Mouse (Mus musculus) kidney, embryonic 15.5 days (tissue): ENCODE results near the gene Tiam2. TPM values are rescaled to one million over a fixed set of nuclear protein-coding genes. Genes with fewer than 3 reads are reported as not detected.
A peak's percentile ranks its signal among the peaks of the same experiment; 100 is the strongest.

Experiments
- ATAC-seq: fragments of 200-750 bp; cut with Nextera tagmentation; replicated peaks from 2 replicates; pipeline ENCODE4 v1.8.0; 2017; ENCODE audit warnings: moderate TSS enrichment; ENCODE audit not compliant: low FRiP score
- H3K27ac ChIP-seq: fragments of 300-500 bp; sonication (generic); 2 replicates; pipeline ENCODE4 v1.5.1; 2015; ENCODE audit warnings: mild to moderate bottlenecking, inconsistent platforms
- H3K27me3 ChIP-seq: fragments of 300-500 bp; sonication (generic); 2 replicates; pipeline ENCODE4 v1.6.1; 2015; ENCODE audit warnings: inconsistent platforms
- H3K36me3 ChIP-seq: fragments of 300-500 bp; sonication (generic); 2 replicates; pipeline ENCODE4 v1.6.1; 2015; ENCODE audit warnings: inconsistent platforms
- H3K4me1 ChIP-seq: fragments of 300-500 bp; sonication (generic); 2 replicates; pipeline ENCODE4 v1.6.1; 2015; ENCODE audit warnings: inconsistent platforms
- H3K4me2 ChIP-seq: fragments of 300-500 bp; sonication (generic); 2 replicates; pipeline ENCODE4 v1.6.1; 2015; ENCODE audit warnings: moderate library complexity, mild to moderate bottlenecking, inconsistent platforms
- H3K4me3 ChIP-seq: fragments of 300-500 bp; sonication (generic); replicated peaks from 2 replicates; pipeline ENCODE4 v1.5.1; 2015; ENCODE audit warnings: mild to moderate bottlenecking, inconsistent platforms
- H3K9ac ChIP-seq: fragments of 300-500 bp; sonication (generic); 2 replicates; pipeline ENCODE4 v1.6.1; 2015; ENCODE audit warnings: mild to moderate bottlenecking, inconsistent platforms
- H3K9me3 ChIP-seq: fragments of 300-500 bp; sonication (generic); replicated peaks from 2 replicates; pipeline ENCODE4 v1.6.1; 2016; ENCODE audit warnings: inconsistent platforms
- WGBS: fragments of 180-500 bp; shearing (Covaris S2); methylation state at CpG from one replicate; pipeline ENCODE4 v1.1.7; 2015; ENCODE audit warnings: mixed read lengths; 5-methylcytosine and 5-hydroxymethylcytosine counted together
- polyA plus RNA-seq: library from polyadenylated mRNA; unstranded; fragments of >200 nt; fragmentation: Nextera tagmentation; extraction: Ambion mirVana; gene quantifications from 2 replicates; pipeline ENCODE4 v1.2.1, GENCODE M21; 2015

Gene Tiam2
- polyA plus RNA-seq, 1 experiment from 2014 or later, result 4.5 TPM

DNA sequence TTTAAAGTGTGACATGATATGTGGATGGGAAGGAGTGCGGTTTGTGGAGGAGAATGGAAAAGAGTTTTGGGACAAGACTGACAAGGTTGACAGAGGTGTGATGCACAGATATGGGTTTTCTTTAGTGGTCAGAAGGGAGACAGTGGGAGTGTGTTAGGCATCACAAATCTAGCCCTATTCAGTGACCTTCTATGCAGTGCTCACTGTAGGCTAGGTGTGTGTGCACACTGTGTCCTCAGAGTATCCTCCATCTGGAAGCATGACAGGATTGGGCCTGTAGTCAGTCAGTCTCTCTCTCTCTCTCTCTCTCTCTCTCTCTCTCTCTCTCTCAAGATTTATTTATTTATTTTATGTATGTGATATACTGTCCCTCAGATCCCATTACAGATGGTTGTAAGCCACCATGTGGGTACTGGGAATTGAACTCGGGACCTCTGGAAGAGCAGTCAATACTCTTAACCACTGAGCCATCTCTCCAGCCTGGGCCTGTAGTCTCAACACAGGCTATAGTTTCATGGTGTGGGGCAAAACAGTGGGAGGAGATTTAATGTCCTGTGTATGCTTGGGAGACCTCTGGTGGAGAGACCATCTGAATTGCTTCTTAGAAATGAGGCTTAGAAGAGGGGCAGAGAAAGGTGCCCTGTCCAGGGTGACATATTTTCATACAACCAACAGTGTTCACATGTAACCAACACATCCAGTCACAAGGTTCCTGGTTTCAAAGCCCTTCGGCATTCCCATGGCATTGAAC is 107.3 kb downstream of the Tiam2 start:
- Histone ChIP-seq H3K27me3 (no peaks in the 10 kb centered on the region), H3K4me1 (peaks cover 10% of the 10 kb centered on the region; the same call in 1 of the 2 replicates), H3K9ac (no peak overlapping the region), H3K9me3 (no peaks in the 10 kb centered on the region), H3K4me2 (no peak overlapping the region), H3K36me3 (no peaks in the 10 kb centered on the region), H3K27ac (no peak overlapping the region), H3K4me3 (no peak overlapping the region)
- ATAC-seq, result peak; percentile 61; the same call in 1 of the 2 replicates
- 74% methylated on average over 3 of the region's 3 CpGs for WGBS

GRCm38 (mm10) chr17:3435299-3435698 is 108.9 kb downstream of the Tiam2 start:
- 75% methylated on average over 1 of the region's 1 CpGs for WGBS
- Histone ChIP-seq H3K36me3 (no peaks in the 10 kb centered on the region), H3K4me2 (no peak overlapping the region), H3K4me3 (no peak overlapping the region), H3K9me3 (no peaks in the 10 kb centered on the region), H3K27ac (no peak overlapping the region), H3K9ac (no peak overlapping the region), H3K27me3 (no peaks in the 10 kb centered on the region), H3K4me1 (peaks cover 10% of the 10 kb centered on the region; the same call in 1 of the 2 replicates)
- ATAC-seq, result no peak

DNA sequence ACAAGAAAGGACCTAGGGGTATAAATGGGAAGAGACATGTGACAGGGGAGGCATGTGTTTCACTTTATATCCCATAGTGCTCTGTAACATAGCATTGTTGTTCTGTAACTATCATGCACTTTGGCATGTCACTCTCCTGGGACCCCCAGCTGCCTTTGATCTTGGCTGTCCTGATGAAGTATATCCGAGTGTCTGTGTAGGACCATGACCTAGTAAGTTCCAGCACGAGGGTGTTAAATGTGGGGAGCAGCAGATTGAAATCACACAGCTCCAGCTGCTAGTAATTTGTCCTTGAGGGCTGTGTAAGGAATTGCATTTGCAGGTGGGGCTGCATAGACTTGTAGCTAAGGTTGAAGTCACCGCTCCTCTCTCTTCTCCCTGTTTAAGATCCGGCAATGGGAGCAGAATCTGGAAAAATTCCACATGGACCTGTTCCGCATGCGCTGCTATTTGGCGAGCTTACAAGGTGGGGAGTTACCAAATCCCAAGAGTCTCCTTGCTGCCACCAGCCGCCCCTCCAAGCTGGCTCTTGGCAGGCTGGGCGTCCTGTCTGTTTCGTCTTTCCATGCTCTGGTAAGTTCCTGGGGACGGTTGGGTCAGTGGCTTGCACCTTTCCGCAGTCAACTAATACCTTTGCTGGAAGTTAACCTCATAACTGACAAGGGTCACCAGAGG is 110.6 kb downstream of the Tiam2 start:
- no peaks in the 10 kb centered on the region for H3K36me3 ChIP-seq
- H3K4me2 ChIP-seq, result no peak overlapping the region
- no peaks in the 10 kb centered on the region for H3K9me3 ChIP-seq
- H3K4me3 ChIP-seq, result no peak overlapping the region
- no peaks in the 10 kb centered on the region for H3K27me3 ChIP-seq
- no peak overlapping the region for H3K9ac ChIP-seq
- no peak for ATAC-seq
- WGBS, result 59% methylated on average over 12 of the region's 12 CpGs
- H3K27ac ChIP-seq, result no peak overlapping the region
- H3K4me1 ChIP-seq, result peaks cover 10% of the 10 kb centered on the region; the same call in 1 of the 2 replicates

- Histone ChIP-seq H3K4me3 (no peak overlapping the region), H3K9me3 (no peaks in the 10 kb centered on the region), H3K27ac (no peak overlapping the region), H3K4me1 (peaks cover 14% of the 10 kb centered on the region; the same call in 1 of the 2 replicates), H3K27me3 (no peaks in the 10 kb centered on the region), H3K9ac (no peak overlapping the region), H3K36me3 (no peaks in the 10 kb centered on the region), H3K4me2 (no peak overlapping the region)
- ATAC-seq, result no peak
- WGBS, result 58% methylated on average over 10 of the region's 10 CpGs
These were observed 116.4 kb downstream of the Tiam2 start for GRCm38 (mm10) chr17:3442526-3443401.

DNA sequence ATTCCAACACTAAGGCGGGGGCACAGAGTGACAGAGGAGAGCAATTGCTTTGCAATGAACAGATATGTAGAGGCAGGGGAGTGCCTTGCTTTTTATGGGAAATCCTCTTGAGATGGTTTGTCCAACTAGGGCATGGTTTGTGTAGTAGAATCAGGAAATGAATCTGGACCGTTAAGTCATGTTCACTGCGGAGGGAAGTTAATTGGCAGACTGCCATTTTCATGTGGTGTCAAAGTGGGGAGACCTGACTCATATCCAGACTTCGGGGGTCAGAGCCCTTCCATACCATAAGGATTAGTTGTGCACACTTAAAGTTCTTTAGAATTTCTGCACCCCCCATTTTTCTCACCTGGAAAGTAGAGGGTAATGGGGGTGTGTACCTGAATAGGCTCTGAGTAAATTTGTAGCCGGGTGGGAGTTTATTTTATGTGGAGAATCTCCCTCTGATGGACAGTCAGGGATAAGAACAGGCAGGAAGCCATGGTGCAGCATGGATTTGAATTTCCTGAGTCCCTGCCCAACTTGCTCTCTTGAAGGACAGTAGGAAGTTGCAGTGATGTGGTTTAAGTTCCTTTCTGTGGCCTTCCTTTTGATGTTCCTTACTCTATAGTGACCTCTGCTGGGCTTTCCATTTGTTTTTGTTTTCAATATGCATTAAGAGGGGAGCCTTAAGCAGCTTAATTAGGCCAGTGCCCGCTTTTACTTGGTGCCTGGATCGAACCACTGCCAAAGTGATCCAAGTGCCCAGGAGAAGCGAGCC is 120.0 kb downstream of the Tiam2 start:
- Histone ChIP-seq H3K27ac (no peak overlapping the region), H3K36me3 (no peaks in the 10 kb centered on the region; the same call in 1 of the 2 replicates), H3K9me3 (no peaks in the 10 kb centered on the region), H3K4me1 (peaks cover 14% of the 10 kb centered on the region; the same call in 1 of the 2 replicates), H3K27me3 (no peaks in the 10 kb centered on the region), H3K4me3 (no peak overlapping the region), H3K4me2 (no peak overlapping the region), H3K9ac (no peak overlapping the region)
- WGBS, result 57% methylated on average over 8 of the region's 8 CpGs
- ATAC-seq, result peak; percentile 17; the same call in 1 of the 2 replicates

DNA sequence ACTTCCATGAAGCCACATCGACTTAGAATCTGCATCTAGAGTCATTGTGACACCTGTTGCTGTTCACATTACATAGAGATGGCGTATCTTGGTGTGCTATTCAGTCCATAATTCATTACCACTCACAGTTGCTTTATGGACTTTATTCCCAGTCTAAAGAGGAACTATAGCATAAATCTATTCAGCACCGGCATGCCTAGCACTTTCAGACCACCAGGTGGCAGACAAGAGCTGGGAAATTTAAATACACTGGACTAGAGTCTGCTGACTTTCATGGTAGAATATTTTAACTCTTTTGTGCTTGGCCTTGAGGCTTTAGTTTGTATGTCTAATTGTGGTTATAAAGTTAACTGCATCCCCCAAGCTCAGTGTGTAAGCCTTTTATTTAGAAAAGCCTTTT is 122.4 kb downstream of the Tiam2 start:
- H3K36me3 ChIP-seq, result no peaks in the 10 kb centered on the region; the same call in 1 of the 2 replicates
- WGBS, result 31% methylated on average over 3 of the region's 3 CpGs
- no peak; the same call in 1 of the 2 replicates for ATAC-seq

GRCm38 (mm10) chr17:3451077-3451476 is 124.7 kb downstream of the Tiam2 start:
- H3K4me3 ChIP-seq, result no peak overlapping the region
- 0 out of 2 replicates have a peak, but pooled peaks have one; percentile 37 for ATAC-seq
- no peak overlapping the region for H3K4me2 ChIP-seq
- no peaks in the 10 kb centered on the region for H3K27me3 ChIP-seq
- 91% methylated on average over 2 of the region's 2 CpGs for WGBS
- no peak overlapping the region for H3K9ac ChIP-seq
- no peak overlapping the region for H3K27ac ChIP-seq
- H3K36me3 ChIP-seq, result no peaks in the 10 kb centered on the region; the same call in 1 of the 2 replicates
- peaks cover 10% of the 10 kb centered on the region; the same call in 1 of the 2 replicates for H3K4me1 ChIP-seq
- no peaks in the 10 kb centered on the region for H3K9me3 ChIP-seq

More for the DNA sequence above, 122.4 kb downstream of the Tiam2 start:
- Histone ChIP-seq H3K27me3 (no peaks in the 10 kb centered on the region), H3K9me3 (no peaks in the 10 kb centered on the region), H3K4me3 (no peak overlapping the region), H3K4me2 (no peak overlapping the region), H3K9ac (no peak overlapping the region), H3K27ac (no peak overlapping the region), H3K4me1 (peaks cover 5% of the 10 kb centered on the region; the same call in 1 of the 2 replicates)

DNA sequence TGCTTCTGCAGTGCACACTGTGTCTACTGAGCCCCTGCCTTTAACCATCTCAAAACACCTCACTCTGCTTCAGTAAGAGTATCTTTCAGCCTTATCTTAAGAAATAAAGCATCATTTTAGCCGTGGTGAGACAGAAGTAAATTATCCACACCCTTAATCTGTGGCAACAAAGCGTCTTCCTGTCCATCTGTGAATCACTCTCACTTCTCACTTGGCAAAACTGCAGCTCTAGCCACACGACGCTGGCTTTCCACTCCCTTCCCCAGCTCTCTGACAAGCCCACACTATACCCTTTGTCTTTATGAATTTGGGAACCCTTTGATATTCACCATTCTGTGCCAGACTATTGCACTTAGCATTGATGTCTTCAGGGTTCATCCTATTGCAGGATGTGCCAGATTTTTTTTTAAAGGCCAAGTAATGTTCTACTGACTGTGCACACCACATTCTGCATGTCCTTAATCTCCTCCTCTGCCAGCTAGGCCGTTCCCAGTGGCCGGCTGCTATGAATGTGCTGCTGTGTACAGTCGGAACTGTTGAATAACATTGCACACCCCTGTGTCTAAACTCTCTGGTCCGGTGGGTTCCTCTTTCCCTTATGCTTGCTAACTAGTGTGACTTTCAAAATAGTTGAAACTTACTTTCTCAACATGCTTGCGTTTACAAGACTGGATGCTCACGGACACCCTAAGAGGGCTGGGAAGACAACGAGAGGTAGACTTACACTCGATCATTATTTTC is 126.4 kb downstream of the Tiam2 start:
- no peak for ATAC-seq
- H3K4me1 ChIP-seq, result peaks cover 7% of the 10 kb centered on the region; the same call in 1 of the 2 replicates
- no peaks in the 10 kb centered on the region; the same call in 1 of the 2 replicates for H3K36me3 ChIP-seq
- H3K27ac ChIP-seq, result no peak overlapping the region
- no peaks in the 10 kb centered on the region for H3K27me3 ChIP-seq
- no peak overlapping the region for H3K4me2 ChIP-seq
- no peaks in the 10 kb centered on the region for H3K9me3 ChIP-seq
- H3K4me3 ChIP-seq, result no peak overlapping the region
- no peak overlapping the region for H3K9ac ChIP-seq
- 85% methylated on average over 12 of the region's 12 CpGs for WGBS

DNA sequence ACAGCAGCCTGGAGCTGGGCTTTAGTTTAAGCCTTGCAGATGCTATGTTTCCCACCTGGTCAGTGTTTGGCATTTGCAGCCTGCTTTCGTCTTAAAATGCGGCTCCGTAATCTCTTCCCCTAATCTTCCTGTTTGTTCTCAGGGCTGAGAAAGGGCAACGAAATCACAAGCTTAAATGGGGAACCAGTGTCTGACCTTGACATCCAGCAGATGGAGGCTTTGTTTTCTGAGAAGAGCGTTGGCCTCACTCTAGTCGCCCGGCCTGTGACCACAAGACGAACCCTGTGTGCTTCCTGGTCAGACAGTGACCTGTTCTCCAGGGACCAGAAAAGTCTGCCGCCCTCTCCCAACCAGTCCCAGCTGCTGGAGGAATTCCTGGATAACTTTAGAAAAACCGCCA is 127.6 kb downstream of the Tiam2 start:
- Histone ChIP-seq H3K36me3 (no peaks in the 10 kb centered on the region; the same call in 1 of the 2 replicates), H3K27me3 (no peaks in the 10 kb centered on the region), H3K27ac (no peak overlapping the region), H3K4me2 (no peak overlapping the region), H3K4me1 (peaks cover 7% of the 10 kb centered on the region; the same call in 1 of the 2 replicates), H3K9me3 (no peaks in the 10 kb centered on the region), H3K9ac (no peak overlapping the region), H3K4me3 (no peak overlapping the region)
- ATAC-seq, result no peak
- WGBS, result 42% methylated on average over 10 of the region's 10 CpGs

- Histone ChIP-seq H3K9me3 (no peaks in the 10 kb centered on the region), H3K4me3 (no peak overlapping the region), H3K27me3 (no peaks in the 10 kb centered on the region), H3K27ac (no peak overlapping the region), H3K36me3 (no peaks in the 10 kb centered on the region; the same call in 1 of the 2 replicates), H3K4me1 (peaks cover 7% of the 10 kb centered on the region; the same call in 1 of the 2 replicates), H3K9ac (no peak overlapping the region), H3K4me2 (no peak overlapping the region)
- 81% methylated on average over 9 of the region's 9 CpGs for WGBS
- no peak for ATAC-seq
These were observed 128.5 kb downstream of the Tiam2 start for GRCm38 (mm10) chr17:3454850-3455249.
